Mouse (Mus musculus): ENCODE data around the gene Jagn1.

Gene Jagn1

GRCm38 (mm10) chr6:113434691-113435090, 7.7 kb upstream of the Jagn1 start:
- no peak for DNase-seq (ENCODE audit: low read depth, low spot score)

GRCm38 (mm10) chr6:113435664-113436205, 6.6 kb upstream of the Jagn1 start, which contains the start of gene Cidec:
TSS of gene Cidec (minus strand) at chr6:113435760.
- no peak for DNase-seq (ENCODE audit: low read depth, low spot score)

- DNase-seq (ENCODE audit: low read depth, low spot score): no peak
These were observed 5.2 kb upstream of the Jagn1 start for GRCm38 (mm10) chr6:113437135-113437534.

- DNase-seq (ENCODE audit: low read depth, low spot score): no peak
These were observed 3.5 kb upstream of the Jagn1 start for GRCm38 (mm10) chr6:113438721-113439430.

- DNase-seq (ENCODE audit: low read depth, low spot score): no peak
These were observed 1.7 kb upstream of the Jagn1 start for GRCm38 (mm10) chr6:113440686-113441085.

- DNase-seq (ENCODE audit: low read depth, low spot score): peak; percentile 74
These were observed 1.2 kb upstream of the Jagn1 start for GRCm38 (mm10) chr6:113441147-113441680.

GRCm38 (mm10) chr6:113442087-113442441, 305 bp upstream of the Jagn1 start:
- no peak for DNase-seq (ENCODE audit: low read depth, low spot score)

GRCm38 (mm10) chr6:113443091-113443490, 722 bp downstream of the Jagn1 start:
- peak; percentile 47 for DNase-seq (ENCODE audit: low read depth, low spot score)

GRCm38 (mm10) chr6:113444207-113444965, 2.0 kb downstream of the Jagn1 start:
- no peak for DNase-seq (ENCODE audit: low read depth, low spot score)

GRCm38 (mm10) chr6:113447639-113448038, 5.3 kb downstream of the Jagn1 start:
- DNase-seq (ENCODE audit: low read depth, low spot score): no peak

GRCm38 (mm10) chr6:113451839-113452238, 9.5 kb downstream of the Jagn1 start:
- DNase-seq (ENCODE audit: low read depth, low spot score): no peak

GRCm38 (mm10) chr6:113455007-113455406, 12.6 kb downstream of the Jagn1 start:
- no peak for DNase-seq (ENCODE audit: low read depth, low spot score)

GRCm38 (mm10) chr6:113457952-113458534, 15.7 kb downstream of the Jagn1 start, which contains the start of gene Il17re:
TSS of gene Il17re (plus strand) at chr6:113458484.
- DNase-seq (ENCODE audit: low read depth, low spot score): no peak

- no peak for DNase-seq (ENCODE audit: low read depth, low spot score)
These were observed 16.3 kb downstream of the Jagn1 start for GRCm38 (mm10) chr6:113458635-113459034.

GRCm38 (mm10) chr6:113464040-113464439, 21.7 kb downstream of the Jagn1 start:
- DNase-seq (ENCODE audit: low read depth, low spot score): no peak

GRCm38 (mm10) chr6:113465602-113466001, 23.2 kb downstream of the Jagn1 start:
- no peak for DNase-seq (ENCODE audit: low read depth, low spot score)

- DNase-seq (ENCODE audit: low read depth, low spot score): no peak
These were observed 26.1 kb downstream of the Jagn1 start for GRCm38 (mm10) chr6:113468512-113468911.

- DNase-seq (ENCODE audit: low read depth, low spot score): peak; percentile 82
These were observed 26.7 kb downstream of the Jagn1 start for GRCm38 (mm10) chr6:113469021-113469420.

GRCm38 (mm10) chr6:113469432-113469831, 27.1 kb downstream of the Jagn1 start:
- DNase-seq (ENCODE audit: low read depth, low spot score): no peak

GRCm38 (mm10) chr6:113471297-113471936, 29.0 kb downstream of the Jagn1 start, which contains the start of gene Il17rc:
TSS of gene Il17rc (plus strand) at chr6:113471427.
- DNase-seq (ENCODE audit: low read depth, low spot score): no peak

GRCm38 (mm10) chr6:113472061-113472460, 29.7 kb downstream of the Jagn1 start:
- DNase-seq (ENCODE audit: low read depth, low spot score): no peak

All from WW6 (cell line).